Mouse (Mus musculus) lung, embryonic 14.5 days (tissue): Measurements from ENCODE around the gene Ptms. TPM values are rescaled to one million over a fixed set of nuclear protein-coding genes. Genes with fewer than 3 reads are reported as not detected.

ENCODE experiments used
- ATAC-seq: fragments of 200-750 bp; cut with Nextera tagmentation; 2 replicates; pipeline ENCODE4 v1.8.0; 2017; ENCODE audit warnings: mild to moderate bottlenecking, moderate TSS enrichment, moderate library complexity; ENCODE audit not compliant: insufficient read depth
- DNase-seq: peaks from one replicate; pipeline ENCODE4 v3.0.0-alpha.2; 2015
- H3K27ac ChIP-seq: fragments of 300-500 bp; sonication (generic); 2 replicates; pipeline ENCODE4 v1.5.1; 2014; ENCODE audit warnings: low read depth, mild to moderate bottlenecking, moderate library complexity
- H3K27me3 ChIP-seq: fragments of 300-500 bp; sonication (generic); 2 replicates; pipeline ENCODE4 v1.6.1; 2014; ENCODE audit warnings: low read length, control low read depth; ENCODE audit not compliant: insufficient read depth
- H3K36me3 ChIP-seq: fragments of 300-500 bp; sonication (generic); 2 replicates; pipeline ENCODE4 v1.6.1; 2014; ENCODE audit warnings: control low read depth; ENCODE audit not compliant: insufficient read depth
- H3K4me1 ChIP-seq: fragments of 300-500 bp; sonication (generic); 2 replicates; pipeline ENCODE4 v1.6.1; 2014; ENCODE audit warnings: antibody characterized with exemption, control low read depth; ENCODE audit not compliant: insufficient read depth
- H3K4me2 ChIP-seq: fragments of 300-500 bp; sonication (generic); 2 replicates; pipeline ENCODE4 v1.6.1; 2014; ENCODE audit warnings: mild to moderate bottlenecking
- H3K4me3 ChIP-seq: fragments of 300-500 bp; sonication (generic); 2 replicates; pipeline ENCODE4 v1.5.1; 2014; ENCODE audit warnings: low read depth, low read length
- H3K9ac ChIP-seq: fragments of 300-500 bp; sonication (generic); 2 replicates; pipeline ENCODE4 v1.6.1; 2014
- H3K9me3 ChIP-seq: fragments of 300-500 bp; sonication (generic); 2 replicates; pipeline ENCODE4 v1.6.1; 2016; ENCODE audit warnings: low read depth, low read length, control low read depth
- CTCF ChIP-seq: IDR thresholded peaks from 2 replicates; pipeline ENCODE4 v1.5.1; 2016; ENCODE audit warnings: antibody characterized with exemption, low read depth
- WGBS: fragments of 180-500 bp; shearing (Covaris S2); extraction: QIAGEN DNeasy Blood & Tissue Kit; methylation state at CpG from one replicate; pipeline ENCODE4 v1.1.7; 2014; 5-methylcytosine and 5-hydroxymethylcytosine counted together
- polyA plus RNA-seq: library from polyadenylated mRNA; unstranded; fragments of >200 nt; fragmentation: Nextera tagmentation; extraction: Ambion mirVana; gene quantifications from 2 replicates; pipeline ENCODE4 v1.2.1, GENCODE M21; 2014

The Ptms gene
- polyA plus RNA-seq, 1 experiment from 2014 or later = 442 TPM

GRCm38 (mm10) chr6:124930754-124931524, 11.0 kb upstream of the Ptms start, which contains the start of gene Mlf2:
Gene Mlf2, plus strand, starts transcription at chr6:124931386.
- ATAC-seq = peak; percentile 95
- H3K4me1 ChIP-seq = peaks cover 15% of the 10 kb centered on the region
- WGBS = under 1% methylated on average over 59 of the region's 64 CpGs

DNA sequence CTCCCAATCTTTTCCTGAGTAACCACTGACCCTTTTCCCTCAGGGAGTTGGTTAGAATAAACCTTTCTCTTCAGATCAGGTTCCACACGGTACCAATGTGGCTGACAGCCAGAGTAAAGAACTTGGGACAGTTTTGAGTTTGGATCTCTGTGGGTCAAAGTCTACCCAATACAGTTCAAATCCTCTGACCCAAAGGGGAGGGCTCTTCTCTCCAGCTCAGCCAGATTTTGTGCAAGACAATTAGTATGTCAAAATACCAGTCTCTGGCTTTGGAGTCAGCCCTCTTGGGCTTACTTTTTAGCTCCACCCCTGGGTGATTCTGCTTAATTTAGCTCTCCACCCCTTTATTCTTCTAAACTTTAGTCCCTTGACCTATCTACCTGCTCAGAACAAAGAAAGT, 10.3 kb upstream of the Ptms start:
- Histone ChIP-seq H3K9me3 (no peaks in the 10 kb centered on the region), H3K4me1 (peaks cover 20% of the 10 kb centered on the region), H3K27me3 (no peaks in the 10 kb centered on the region), H3K9ac (peak overlapping the region; percentile 49; the same call in 1 of the 2 replicates), H3K36me3 (peaks cover 27% of the 10 kb centered on the region), H3K4me2 (peak overlapping the region; percentile 91), H3K4me3 (peak overlapping the region; percentile 89), H3K27ac (peak overlapping the region; percentile 95)
- no peak for TF ChIP-seq CTCF
- ATAC-seq (no peak), DNase-seq (peak; percentile 41)
- 16% methylated on average over 1 of the region's 1 CpGs for WGBS

More at GRCm38 (mm10) chr6:124930754-124931524, 11.0 kb upstream of the Ptms start, which contains the start of gene Mlf2:
- Histone ChIP-seq H3K9me3 (no peaks in the 10 kb centered on the region), H3K27me3 (no peaks in the 10 kb centered on the region), H3K4me2 (peak within 1 kb of the TSS; percentile 91), H3K36me3 (peaks cover 34% of the 10 kb centered on the region), H3K9ac (peak within 1 kb of the TSS; percentile 89), H3K27ac (peak within 1 kb of the TSS; percentile 95), H3K4me3 (peak within 1 kb of the TSS; percentile 89)
- peak; percentile 100 for DNase-seq
- peak; percentile 98 for TF ChIP-seq CTCF

- Histone ChIP-seq H3K4me1 (peaks cover 25% of the 10 kb centered on the region), H3K9me3 (no peaks in the 10 kb centered on the region), H3K27ac (peak overlapping the region; percentile 93), H3K9ac (peak overlapping the region; percentile 20), H3K27me3 (no peaks in the 10 kb centered on the region), H3K36me3 (no peaks in the 10 kb centered on the region), H3K4me2 (peak overlapping the region; percentile 53), H3K4me3 (0 out of 2 replicates have a peak overlapping the region, but pooled peaks have one; percentile 10)
- ATAC-seq = peak; percentile 58
- WGBS = 15% methylated on average over 5 of the region's 5 CpGs
- DNase-seq = peak; percentile 94
- 0 out of 2 replicates have a peak, but pooled peaks have one; percentile 7 for TF ChIP-seq CTCF
Measured at GRCm38 (mm10) chr6:124925941-124926340, 6.0 kb upstream of the Ptms start.

GRCm38 (mm10) chr6:124925173-124925793, 5.4 kb upstream of the Ptms start:
- H3K4me3 ChIP-seq = peak overlapping the region; percentile 12; the same call in 1 of the 2 replicates

DNA sequence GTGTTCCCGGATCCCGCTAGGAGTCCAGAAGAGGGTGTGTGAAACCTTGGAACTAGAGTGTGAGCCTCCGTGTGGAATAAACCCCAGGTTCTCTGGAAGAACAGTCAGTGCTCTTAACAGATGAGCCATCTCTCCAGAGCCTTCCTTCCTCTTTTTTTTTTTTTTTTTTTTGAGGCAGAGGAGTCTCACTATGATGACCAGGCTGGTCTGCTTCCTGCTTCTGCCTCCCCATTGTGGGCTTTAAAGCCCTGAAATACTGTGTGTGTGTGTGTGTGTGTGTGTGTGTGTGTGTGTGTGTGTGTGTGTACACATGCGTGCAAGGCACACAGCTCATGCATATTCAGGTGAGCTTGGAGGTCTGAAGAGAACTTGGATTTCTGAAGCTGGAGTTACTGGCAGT, 1.6 kb upstream of the Ptms start:
- Histone ChIP-seq H3K4me2 (no peak overlapping the region), H3K27ac (peak overlapping the region; percentile 100), H3K9ac (no peak overlapping the region), H3K36me3 (no peaks in the 10 kb centered on the region), H3K9me3 (no peaks in the 10 kb centered on the region), H3K4me1 (peaks cover 33% of the 10 kb centered on the region), H3K27me3 (no peaks in the 10 kb centered on the region), H3K4me3 (no peak overlapping the region)
- WGBS = 50% methylated on average over 4 of the region's 4 CpGs
- ATAC-seq = no peak
- no peak for DNase-seq
- TF ChIP-seq CTCF = no peak

More at GRCm38 (mm10) chr6:124925173-124925793, 5.4 kb upstream of the Ptms start:
- ATAC-seq = peak; percentile 27; the same call in 1 of the 2 replicates
- peak overlapping the region; percentile 1 for H3K9ac ChIP-seq
- peak overlapping the region; percentile 93 for H3K27ac ChIP-seq
- 18% methylated on average over 12 of the region's 12 CpGs for WGBS
- H3K9me3 ChIP-seq = no peaks in the 10 kb centered on the region
- peak; percentile 44 for DNase-seq
- no peaks in the 10 kb centered on the region for H3K36me3 ChIP-seq
- H3K27me3 ChIP-seq = no peaks in the 10 kb centered on the region
- H3K4me1 ChIP-seq = peaks cover 31% of the 10 kb centered on the region
- TF ChIP-seq CTCF = peak; percentile 28; the same call in 1 of the 2 replicates
- peak overlapping the region; percentile 53 for H3K4me2 ChIP-seq

DNA sequence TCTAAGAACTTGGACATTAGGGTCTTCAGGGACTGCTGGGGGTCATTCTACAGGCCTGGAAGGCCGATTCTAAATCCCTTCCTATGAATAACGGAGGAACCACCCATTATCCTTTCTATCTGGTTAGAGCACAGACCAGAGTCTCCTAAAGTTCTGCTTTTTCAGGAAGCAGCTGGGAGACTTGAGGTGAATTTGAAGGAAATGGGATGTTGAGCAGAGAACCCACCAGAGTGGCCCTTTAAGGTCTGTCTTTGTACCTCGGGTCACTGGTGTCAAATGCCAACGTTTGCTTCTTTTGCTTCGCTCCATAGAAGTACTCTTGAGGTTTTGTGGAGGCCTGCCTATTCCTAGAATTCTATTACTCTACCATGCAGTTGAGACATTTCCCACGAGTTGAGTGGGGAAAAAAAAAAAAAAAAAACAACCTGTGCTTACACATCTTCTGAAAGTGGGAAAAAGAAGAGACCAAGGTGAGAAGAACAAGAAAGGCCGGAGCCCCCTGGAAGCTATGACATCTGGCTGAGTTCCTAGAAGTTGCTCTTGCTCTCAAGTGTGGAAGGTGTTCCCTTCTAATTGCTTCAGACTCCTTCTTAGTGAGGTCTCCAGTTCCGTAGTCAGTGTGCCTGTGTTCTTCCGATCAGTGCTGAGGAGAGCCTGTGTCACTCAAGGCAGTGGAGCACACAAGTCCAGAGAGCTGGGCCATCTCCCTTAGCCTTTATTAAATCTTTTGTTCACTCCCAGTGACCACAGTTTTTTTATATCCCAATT, 599 bp upstream of the Ptms start:
- Histone ChIP-seq H3K27me3 (no peaks in the 10 kb centered on the region), H3K9me3 (no peaks in the 10 kb centered on the region), H3K4me1 (peaks cover 31% of the 10 kb centered on the region), H3K9ac (peak overlapping the region; percentile 23; the same call in 1 of the 2 replicates), H3K36me3 (no peaks in the 10 kb centered on the region), H3K4me3 (peak overlapping the region; percentile 23), H3K27ac (peak overlapping the region; percentile 100), H3K4me2 (peak overlapping the region; percentile 100)
- ATAC-seq (no peak), DNase-seq (peak; percentile 43)
- WGBS = 19% methylated on average over 9 of the region's 9 CpGs
- no peak for TF ChIP-seq CTCF
